Mouse (Mus musculus) frontal cortex, adult (tissue): Measurements from ENCODE around the gene Ppm1m.

Experiments
- ATAC-seq: cut with Nextera tagmentation; 2 replicates; pipeline ENCODE4 v1.9.2; 2017; ENCODE audit warnings: mild to moderate bottlenecking, moderate library complexity, mixed read lengths; ENCODE audit not compliant: low TSS enrichment

The Ppm1m gene

GRCm38 (mm10) chr9:106159784-106160301 is 39.7 kb downstream of the Ppm1m start:
- ATAC-seq, result peak; percentile 94

GRCm38 (mm10) chr9:106159237-106159636 is 40.3 kb downstream of the Ppm1m start:
- ATAC-seq, result no peak

GRCm38 (mm10) chr9:106158037-106158491 is 41.5 kb downstream of the Ppm1m start, which contains the start of gene Glyctk:
Gene Glyctk (minus strand): TSS chr9:106158138.
- no peak for ATAC-seq

DNA sequence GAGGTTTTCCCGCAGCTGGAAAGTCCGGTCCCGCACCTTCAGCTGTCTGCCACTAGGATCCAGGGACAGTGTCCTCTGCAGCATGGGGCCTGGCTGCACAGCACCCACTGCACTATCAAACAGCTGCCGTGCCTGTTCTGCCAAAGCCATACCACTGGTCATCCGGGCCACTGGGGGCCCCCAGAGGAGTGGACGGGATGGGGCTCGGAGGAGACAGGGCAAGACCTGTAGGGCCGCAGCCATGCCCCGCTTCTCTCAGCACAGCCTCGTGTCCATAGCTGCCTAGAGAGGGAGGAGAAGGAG is 42.0 kb downstream of the Ppm1m start:
- no peak for ATAC-seq

DNA sequence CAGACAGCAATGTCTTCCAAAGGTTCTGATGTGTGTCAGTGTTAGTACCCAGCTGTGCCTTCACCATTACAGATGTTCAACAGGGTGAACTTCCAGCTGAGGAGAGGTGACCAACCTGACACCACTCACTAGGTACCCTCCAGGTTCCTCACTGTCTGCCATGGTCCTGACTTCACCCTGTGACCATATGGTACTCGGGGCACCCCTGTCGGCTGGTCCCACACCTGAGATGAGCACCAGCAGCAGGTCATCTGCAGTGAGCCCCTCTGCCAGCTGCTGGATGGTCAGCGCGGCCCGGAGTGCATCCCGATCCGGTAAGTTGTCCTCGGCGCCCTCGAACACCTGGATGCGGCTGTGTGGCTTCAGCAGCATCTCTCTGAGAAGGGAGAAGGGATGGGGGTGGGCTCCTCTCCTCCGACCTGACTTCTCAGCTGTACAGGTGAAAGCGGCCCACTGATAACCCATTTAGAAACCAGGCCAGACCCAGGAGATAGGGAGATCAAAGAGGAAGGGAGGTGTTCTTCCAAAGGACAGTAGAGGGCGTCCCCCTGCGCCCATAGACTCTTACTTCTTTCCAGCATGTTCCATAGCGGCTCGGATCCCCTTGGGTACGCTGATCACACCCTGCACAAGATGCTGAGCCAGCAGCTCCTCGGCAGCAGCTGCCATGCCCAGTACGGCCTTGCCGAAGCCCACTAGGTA is 42.5 kb downstream of the Ppm1m start:
- ATAC-seq, result no peak

GRCm38 (mm10) chr9:106156419-106156818 is 43.1 kb downstream of the Ppm1m start:
- ATAC-seq, result no peak

- no peak for ATAC-seq
These were observed 45.4 kb downstream of the Ppm1m start for GRCm38 (mm10) chr9:106154106-106154505.

- ATAC-seq, result no peak
These were observed 50.2 kb downstream of the Ppm1m start for GRCm38 (mm10) chr9:106149399-106149754.

DNA sequence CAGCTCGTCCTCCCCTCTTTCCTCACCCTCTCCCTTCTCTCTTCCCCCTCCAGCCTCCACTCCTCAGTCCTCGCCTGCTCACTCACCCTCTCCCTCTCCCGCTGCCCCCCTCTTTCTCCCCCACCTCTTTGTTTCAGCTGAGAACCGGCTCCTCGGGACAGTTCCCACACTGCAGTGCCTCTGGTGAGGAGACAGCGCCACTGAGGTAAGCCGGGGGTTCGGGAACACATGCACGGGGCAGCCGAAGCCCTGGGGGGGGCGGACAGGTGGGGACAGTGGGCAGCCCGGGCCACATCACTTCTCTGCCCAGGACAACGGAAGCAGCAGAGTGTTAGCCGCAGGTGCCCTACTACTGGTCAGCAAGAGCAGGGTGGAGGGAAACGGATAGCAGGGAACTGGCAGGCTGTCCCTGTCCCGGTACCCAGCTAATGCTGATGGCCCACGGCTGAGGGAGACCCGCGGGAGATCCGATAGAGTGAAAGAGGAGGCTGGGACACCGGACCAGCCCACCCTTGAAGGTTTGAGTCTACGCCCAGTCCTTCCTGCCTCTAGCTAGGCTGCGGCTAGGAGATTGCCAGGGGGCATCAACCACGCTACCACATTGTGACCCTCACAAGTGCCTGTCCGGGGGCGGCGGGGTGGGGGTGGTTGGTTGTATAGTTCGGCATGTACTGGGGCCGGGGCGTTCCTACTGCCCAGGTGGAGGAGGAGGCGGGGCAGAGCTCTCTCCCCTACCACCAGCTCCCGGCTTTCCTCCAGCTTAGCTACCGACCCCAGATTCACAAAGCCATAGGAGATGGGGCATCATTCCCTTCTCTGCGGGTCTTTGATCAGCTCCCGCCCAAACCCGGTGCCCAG is 50.8 kb downstream of the Ppm1m start:
- no peak for ATAC-seq

GRCm38 (mm10) chr9:106147851-106148431 is 51.6 kb downstream of the Ppm1m start:
- no peak for ATAC-seq

DNA sequence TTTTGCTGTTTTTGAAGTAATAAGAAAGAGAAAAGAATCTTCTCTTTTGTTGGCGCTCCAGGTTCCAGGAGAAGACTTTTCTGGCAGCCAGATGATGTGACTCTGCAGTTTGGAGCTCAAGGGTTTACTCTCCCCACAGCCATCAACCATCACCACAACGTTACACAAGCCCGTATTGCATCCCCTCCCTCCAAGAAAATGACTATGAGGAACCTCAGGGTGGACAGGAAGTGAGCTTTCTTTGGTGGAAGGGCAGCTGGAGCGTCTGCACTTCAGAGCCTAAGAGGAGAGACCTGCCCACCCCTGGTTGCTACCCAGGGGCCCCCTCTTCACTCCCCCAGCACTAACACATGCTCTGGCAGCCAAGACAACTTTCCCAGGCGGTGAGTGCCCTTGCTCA is 52.3 kb downstream of the Ppm1m start:
- ATAC-seq, result no peak

DNA sequence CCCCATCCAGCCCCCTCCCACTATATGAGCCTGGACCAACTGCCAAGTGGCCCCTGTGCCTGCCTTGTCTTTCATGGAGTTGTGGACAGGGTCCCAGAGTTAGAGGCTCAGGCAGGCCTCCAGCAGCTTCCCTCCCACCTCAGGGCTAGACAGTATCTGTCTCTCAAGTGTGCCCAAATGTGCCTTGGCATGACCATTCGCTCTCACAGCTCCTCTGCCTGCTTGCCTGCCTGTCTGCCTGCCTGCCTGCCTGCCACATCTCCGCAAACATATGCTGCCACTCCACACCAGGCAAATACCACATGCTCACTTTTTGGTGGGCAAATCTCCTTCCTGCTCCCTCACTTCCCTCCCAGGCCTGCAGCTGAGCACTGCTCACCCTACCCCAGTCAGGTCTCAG is 54.0 kb downstream of the Ppm1m start:
- no peak for ATAC-seq
